Mouse (Mus musculus) heart, adult 9 months (tissue): Measurements from ENCODE around the gene Olfr934.
A peak's percentile ranks its signal among the peaks of the same experiment; 100 is the strongest.

Source experiments
- DNase-seq, 2 experiments: peaks; one replicate each; pipeline ENCODE4 v3.0.0; 2022; ENCODE audit warnings: low spot score in 2 of 2

Olfr934 gene

GRCm38 (mm10) chr9:38988215-38988614 is at the start of gene Olfr934:
Olfr934 (minus strand) TSS chr9:38988315.
- DNase-seq: no peak

DNA sequence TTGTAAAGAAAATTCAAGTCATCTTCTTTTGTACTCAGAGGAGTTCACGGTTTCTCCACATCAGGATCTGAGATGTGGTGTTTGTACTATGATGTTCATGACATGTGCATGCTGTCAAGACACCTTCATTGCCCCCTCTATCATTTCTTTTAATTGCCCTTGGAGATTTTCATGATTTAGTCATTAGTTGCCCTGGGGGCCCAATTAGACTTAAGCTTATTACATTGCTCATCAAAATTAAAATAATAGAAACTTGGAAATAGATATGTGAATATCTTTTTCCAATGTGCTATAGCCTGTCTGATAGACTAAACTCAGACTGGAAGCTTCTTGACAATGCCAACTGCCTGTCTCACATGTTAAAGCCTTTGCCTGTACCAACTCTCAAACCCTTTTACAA is 35.2 kb upstream of the Olfr934 start, which contains the start of gene Olfr146:
Gene Olfr146 (minus strand): TSS at position 101 of the 400 bp plus-strand sequence.
- DNase-seq: no peak

DNA sequence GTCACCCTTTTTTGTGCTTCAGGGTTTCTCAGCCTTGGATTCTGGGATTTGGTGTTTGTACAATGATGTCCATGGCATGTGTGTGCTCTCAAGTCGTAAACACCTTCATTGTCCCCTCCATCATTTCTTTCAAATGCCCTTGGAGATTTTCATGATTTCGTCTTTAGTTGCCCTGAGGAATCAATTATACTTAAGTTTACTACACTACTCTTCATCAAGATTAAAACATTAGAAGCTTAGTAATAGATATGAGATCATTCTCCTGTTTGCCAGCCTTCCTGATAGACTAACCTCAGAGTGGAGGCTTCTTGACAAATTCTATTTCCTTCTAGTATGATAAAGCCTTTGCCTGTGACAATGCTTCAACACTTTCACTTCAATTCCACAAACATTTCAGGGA is 11.5 kb upstream of the Olfr934 start, which contains the start of gene Olfr935:
Gene Olfr935 (minus strand): TSS at position 101 of the 400 bp plus-strand sequence.
- no peak for DNase-seq

- DNase-seq: no peak
These were observed 16.1 kb downstream of the Olfr934 start, which contains the start of gene Olfr933 for GRCm38 (mm10) chr9:38972013-38972412. Olfr933 (plus strand) TSS chr9:38972313.

DNA sequence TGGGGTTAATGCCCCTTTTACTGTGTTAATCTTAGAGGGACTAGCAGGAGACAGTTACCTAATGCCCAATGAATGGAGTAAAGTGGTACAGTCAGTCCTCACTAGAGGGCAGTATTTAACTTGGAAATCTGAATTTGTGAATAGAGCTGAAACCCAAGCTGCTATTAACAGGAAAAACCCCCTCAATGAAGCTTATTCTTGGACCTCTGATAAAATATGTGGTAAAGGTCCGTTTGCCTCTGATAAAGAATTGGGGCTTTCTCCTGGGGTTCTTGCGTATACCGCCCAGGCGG is 34.0 kb downstream of the Olfr934 start:
- peak; percentile 4 to 21 for DNase-seq

- peak in 1 of 2 experiments; percentile 8 for DNase-seq
These were observed 34.6 kb downstream of the Olfr934 start for GRCm38 (mm10) chr9:38953401-38954123.
